Mouse (Mus musculus) forebrain, embryonic 11.5 days (tissue): ENCODE results near the gene Nav2. TPM values are rescaled to one million over a fixed set of nuclear protein-coding genes. Genes with fewer than 3 reads are reported as not detected.

Source experiments
- ATAC-seq: fragments of 200-750 bp; cut with Nextera tagmentation; replicated peaks from 2 replicates; pipeline ENCODE4 v1.8.0; 2017; ENCODE audit warnings: moderate TSS enrichment; ENCODE audit not compliant: low FRiP score
- DNase-seq: peaks from one replicate; pipeline ENCODE4 v3.0.0-alpha.2; 2017; ENCODE audit warnings: low spot score
- H3K27ac ChIP-seq: fragments of 300-500 bp; sonication (generic); 2 replicates; pipeline ENCODE4 v1.5.1; 2014; ENCODE audit warnings: low read depth, low read length
- H3K27me3 ChIP-seq: fragments of 300-500 bp; sonication (generic); 2 replicates; pipeline ENCODE4 v1.6.1; 2014; ENCODE audit warnings: mild to moderate bottlenecking, low read length, mixed read lengths; ENCODE audit not compliant: control insufficient read depth, insufficient read depth
- H3K36me3 ChIP-seq: fragments of 300-500 bp; sonication (generic); 2 replicates; pipeline ENCODE4 v1.6.1; 2014; ENCODE audit warnings: mild to moderate bottlenecking, low read length, moderate library complexity, mixed read lengths; ENCODE audit not compliant: control insufficient read depth, insufficient read depth
- H3K4me1 ChIP-seq: fragments of 300-500 bp; sonication (generic); replicated peaks from 2 replicates; pipeline ENCODE4 v1.6.1; 2014; ENCODE audit warnings: low read length, mixed read lengths; ENCODE audit not compliant: control insufficient read depth, insufficient read depth
- H3K4me2 ChIP-seq: fragments of 300-500 bp; sonication (generic); 2 replicates; pipeline ENCODE4 v1.6.1; 2014; ENCODE audit warnings: low read depth, mild to moderate bottlenecking, low read length, moderate library complexity, mixed read lengths; ENCODE audit not compliant: severe bottlenecking
- H3K4me3 ChIP-seq: fragments of 300-500 bp; sonication (generic); 2 replicates; pipeline ENCODE4 v1.5.1; 2014; ENCODE audit warnings: low read depth, low read length
- H3K9ac ChIP-seq: fragments of 300-500 bp; sonication (generic); 2 replicates; pipeline ENCODE4 v1.6.1; 2014; ENCODE audit warnings: low read length
- H3K9me3 ChIP-seq: fragments of 300-500 bp; sonication (generic); 2 replicates; pipeline ENCODE4 v1.6.1; 2016; ENCODE audit warnings: low read length, mixed read lengths; ENCODE audit not compliant: control insufficient read depth
- WGBS: fragments of 180-500 bp; shearing (Covaris S2); extraction: QIAGEN DNeasy Blood & Tissue Kit; methylation state at CpG from one replicate; pipeline ENCODE4 v1.1.7; 2014; 5-methylcytosine and 5-hydroxymethylcytosine counted together
- polyA plus RNA-seq: library from polyadenylated mRNA; unstranded; fragments of >200 nt; fragmentation: Nextera tagmentation; extraction: Ambion mirVana; gene quantifications from 2 replicates; pipeline ENCODE4 v1.2.1, GENCODE M21; 2014

Gene Nav2
- polyA plus RNA-seq, 1 experiment from 2014 or later, result 7.2 TPM

DNA sequence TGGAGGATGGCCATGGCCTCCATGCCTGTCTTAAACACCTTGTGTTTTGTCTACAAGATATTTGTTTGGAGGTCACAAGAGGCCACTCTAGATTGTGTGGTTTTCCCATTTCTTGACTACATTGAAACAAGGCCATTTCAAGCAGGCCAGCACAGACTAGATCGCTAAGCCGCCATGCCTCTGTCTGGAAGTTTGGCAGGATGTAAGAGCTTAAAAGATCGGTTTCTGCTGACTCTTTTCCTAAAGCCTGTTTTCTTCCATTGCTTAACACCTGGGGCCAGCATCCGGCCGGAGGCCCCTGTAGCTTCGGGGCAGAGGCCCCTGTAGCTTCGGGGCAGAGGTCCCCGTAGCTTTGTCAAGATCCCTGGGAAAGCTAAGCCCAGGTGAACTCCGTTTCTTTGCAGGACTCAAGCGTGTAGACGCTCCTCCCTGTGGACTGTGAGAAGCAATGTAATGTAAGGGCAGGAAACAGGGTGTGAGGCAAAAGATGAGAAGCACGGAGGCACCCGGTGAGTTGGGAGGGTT lies 434.1 kb downstream of the Nav2 start:
- DNase-seq (no peak), ATAC-seq (no peak)
- no peaks in the 10 kb centered on the region for H3K36me3 ChIP-seq
- H3K9me3 ChIP-seq, result no peaks in the 10 kb centered on the region
- peaks cover 12% of the 10 kb centered on the region; the same call in 1 of the 2 replicates for H3K4me1 ChIP-seq
- no peak overlapping the region for H3K4me2 ChIP-seq
- H3K27me3 ChIP-seq, result no peaks in the 10 kb centered on the region
- no peak overlapping the region for H3K27ac ChIP-seq
- H3K9ac ChIP-seq, result no peak overlapping the region
- no peak overlapping the region for H3K4me3 ChIP-seq
- 59% methylated on average over 13 of the region's 13 CpGs for WGBS

DNA sequence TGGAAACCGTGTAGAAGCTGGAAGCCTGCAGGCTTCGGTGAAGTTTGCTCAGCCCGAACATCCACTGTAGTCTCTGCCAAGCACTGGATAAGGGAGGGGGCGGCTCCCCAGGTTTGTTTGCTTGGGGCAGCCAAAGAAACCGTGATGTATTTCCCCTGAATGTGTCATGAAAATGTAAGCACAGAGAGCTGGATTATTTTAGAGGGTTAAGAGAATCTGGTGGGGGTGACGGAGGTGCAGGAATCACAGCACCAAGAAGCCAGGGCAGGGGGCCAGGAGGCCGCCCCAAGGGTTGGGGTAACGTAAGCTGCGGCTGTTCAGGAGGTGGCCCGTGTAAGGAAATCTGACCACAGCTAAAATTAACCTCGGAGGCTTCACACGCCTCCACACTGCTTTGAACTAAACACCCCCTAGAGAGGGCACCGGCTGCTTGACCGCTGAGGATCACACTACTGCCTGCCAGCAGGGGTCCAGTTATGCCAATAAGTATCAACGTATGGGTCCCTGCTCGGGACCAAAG lies 434.6 kb downstream of the Nav2 start:
- WGBS, result 27% methylated on average over 16 of the region's 16 CpGs
- H3K27me3 ChIP-seq, result no peaks in the 10 kb centered on the region
- DNase-seq, result no peak
- H3K27ac ChIP-seq, result no peak overlapping the region
- no peak overlapping the region for H3K9ac ChIP-seq
- H3K9me3 ChIP-seq, result no peaks in the 10 kb centered on the region
- peaks cover 8% of the 10 kb centered on the region; the same call in 1 of the 2 replicates for H3K4me1 ChIP-seq
- H3K4me3 ChIP-seq, result no peak overlapping the region
- no peaks in the 10 kb centered on the region for H3K36me3 ChIP-seq
- no peak overlapping the region; the same call in 1 of the 2 replicates for H3K4me2 ChIP-seq
- no peak for ATAC-seq

DNA sequence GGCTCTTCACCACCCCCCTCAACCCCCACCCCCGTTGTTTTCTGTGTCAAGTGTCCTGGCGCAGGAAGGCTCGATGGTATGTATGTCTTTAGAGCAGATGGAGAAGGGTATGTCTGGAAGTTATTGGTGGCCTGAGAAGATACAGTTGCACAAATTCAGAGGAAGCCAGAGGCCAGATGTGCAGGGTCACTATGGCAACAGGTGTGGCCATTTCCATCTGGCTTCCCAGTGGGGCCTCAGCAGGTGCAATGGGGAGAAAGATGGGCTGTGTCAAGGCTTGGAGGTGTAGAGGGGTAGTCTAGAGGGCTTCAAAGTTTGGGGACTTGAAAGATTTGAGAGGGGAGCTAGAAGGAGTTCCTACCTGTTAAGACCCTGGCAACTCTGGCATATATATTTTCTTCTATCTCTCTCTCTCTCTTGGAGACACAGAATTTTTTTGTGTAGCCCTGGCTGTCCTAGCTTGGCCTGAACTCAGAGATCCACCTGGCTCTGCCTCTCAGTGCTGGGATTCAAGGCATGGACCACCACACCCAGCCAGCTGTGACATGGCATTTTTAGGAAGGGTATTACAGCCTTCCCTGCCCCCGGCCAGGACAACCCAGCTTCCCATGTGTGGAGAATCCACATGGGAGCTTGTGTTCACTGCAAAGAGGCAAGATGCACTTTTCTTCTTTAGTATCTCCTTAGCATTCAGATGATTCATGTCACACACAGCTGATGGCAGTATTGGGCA lies 435.4 kb downstream of the Nav2 start:
- H3K27me3 ChIP-seq, result no peaks in the 10 kb centered on the region
- no peak overlapping the region for H3K4me3 ChIP-seq
- no peak for ATAC-seq
- no peak overlapping the region for H3K4me2 ChIP-seq
- H3K36me3 ChIP-seq, result no peaks in the 10 kb centered on the region
- DNase-seq, result no peak
- no peak overlapping the region for H3K27ac ChIP-seq
- H3K9me3 ChIP-seq, result no peaks in the 10 kb centered on the region
- peaks cover 7% of the 10 kb centered on the region; the same call in 1 of the 2 replicates for H3K4me1 ChIP-seq
- WGBS, result 57% methylated on average over 4 of the region's 4 CpGs
- H3K9ac ChIP-seq, result no peak overlapping the region

DNA sequence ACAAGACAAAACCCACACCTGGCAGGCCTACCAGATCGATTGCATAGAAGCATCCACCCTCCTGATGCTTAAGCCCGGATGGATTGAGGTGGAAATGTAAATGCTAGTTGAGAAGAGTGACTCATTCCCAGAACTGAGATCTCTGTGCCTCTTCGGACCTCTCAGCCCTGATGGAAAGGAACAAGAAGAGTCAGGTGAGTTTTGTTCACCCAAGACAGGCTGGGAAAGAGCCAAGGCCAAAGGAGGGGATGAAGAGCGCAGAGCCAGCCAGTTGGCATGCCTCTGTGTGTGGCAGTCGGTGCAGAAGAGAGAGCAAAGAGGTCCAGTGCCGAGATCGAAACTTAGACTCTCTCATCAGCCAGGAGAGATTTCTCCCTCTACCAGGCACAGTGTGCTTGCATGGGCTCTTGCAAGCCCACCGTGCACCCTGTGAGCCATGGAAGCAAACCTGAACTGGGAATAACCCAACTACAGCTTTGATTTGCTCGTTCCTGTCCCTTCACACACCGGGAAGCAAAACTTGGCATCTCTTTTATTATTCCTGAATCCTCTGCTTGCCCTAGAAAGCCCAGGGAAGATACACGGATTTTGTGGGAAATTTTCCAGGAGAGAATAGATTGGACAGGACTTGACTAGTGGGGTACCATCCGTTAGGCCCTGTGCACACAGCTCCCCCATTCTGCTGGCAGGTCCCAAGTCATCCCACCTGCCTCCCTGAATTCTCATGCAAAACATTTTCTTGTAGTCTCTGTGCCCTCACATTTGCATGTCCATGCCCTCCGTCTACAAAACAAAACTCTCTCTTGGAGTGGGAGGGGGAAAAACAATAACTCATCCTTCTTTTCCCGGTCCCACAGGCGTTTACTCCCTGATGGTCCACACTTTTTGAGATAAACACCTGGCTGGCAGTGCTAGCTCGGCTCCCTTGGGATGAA lies 439.1 kb downstream of the Nav2 start:
- no peak overlapping the region for H3K27ac ChIP-seq
- no peaks in the 10 kb centered on the region for H3K27me3 ChIP-seq
- H3K4me3 ChIP-seq, result no peak overlapping the region
- H3K36me3 ChIP-seq, result no peaks in the 10 kb centered on the region
- 35% methylated on average over 16 of the region's 16 CpGs for WGBS
- H3K9me3 ChIP-seq, result no peaks in the 10 kb centered on the region
- H3K9ac ChIP-seq, result no peak overlapping the region
- H3K4me2 ChIP-seq, result no peak overlapping the region
- peaks cover 6% of the 10 kb centered on the region; the same call in 1 of the 2 replicates for H3K4me1 ChIP-seq
- no peak for DNase-seq
- ATAC-seq, result no peak

DNA sequence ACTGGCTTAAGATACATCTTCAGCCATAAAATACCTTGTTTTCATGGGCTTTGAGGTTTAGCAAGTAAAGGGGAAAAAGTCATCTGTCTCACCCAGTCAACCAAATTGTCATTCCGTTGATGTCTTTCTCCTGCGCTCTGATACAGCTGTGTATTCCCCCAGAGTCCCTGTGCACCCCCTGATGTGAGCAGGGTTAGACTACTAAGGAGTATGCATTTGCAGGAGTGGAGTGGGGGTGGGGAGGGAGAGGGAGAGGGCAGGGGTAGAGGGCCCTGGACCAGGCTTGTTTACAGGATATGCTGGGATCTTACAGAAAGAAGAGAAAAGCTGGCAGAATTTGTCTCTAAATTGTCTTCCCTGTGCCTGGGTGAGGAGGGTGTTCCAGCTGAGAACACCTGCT lies 440.1 kb downstream of the Nav2 start:
- Histone ChIP-seq H3K4me2 (no peak overlapping the region), H3K36me3 (no peaks in the 10 kb centered on the region), H3K9me3 (no peaks in the 10 kb centered on the region), H3K9ac (no peak overlapping the region), H3K4me1 (peaks cover 3% of the 10 kb centered on the region; the same call in 1 of the 2 replicates), H3K27me3 (no peaks in the 10 kb centered on the region), H3K27ac (no peak overlapping the region), H3K4me3 (no peak overlapping the region)
- DNase-seq (no peak), ATAC-seq (no peak)
- 16% methylated on average over 2 of the region's 2 CpGs for WGBS

DNA sequence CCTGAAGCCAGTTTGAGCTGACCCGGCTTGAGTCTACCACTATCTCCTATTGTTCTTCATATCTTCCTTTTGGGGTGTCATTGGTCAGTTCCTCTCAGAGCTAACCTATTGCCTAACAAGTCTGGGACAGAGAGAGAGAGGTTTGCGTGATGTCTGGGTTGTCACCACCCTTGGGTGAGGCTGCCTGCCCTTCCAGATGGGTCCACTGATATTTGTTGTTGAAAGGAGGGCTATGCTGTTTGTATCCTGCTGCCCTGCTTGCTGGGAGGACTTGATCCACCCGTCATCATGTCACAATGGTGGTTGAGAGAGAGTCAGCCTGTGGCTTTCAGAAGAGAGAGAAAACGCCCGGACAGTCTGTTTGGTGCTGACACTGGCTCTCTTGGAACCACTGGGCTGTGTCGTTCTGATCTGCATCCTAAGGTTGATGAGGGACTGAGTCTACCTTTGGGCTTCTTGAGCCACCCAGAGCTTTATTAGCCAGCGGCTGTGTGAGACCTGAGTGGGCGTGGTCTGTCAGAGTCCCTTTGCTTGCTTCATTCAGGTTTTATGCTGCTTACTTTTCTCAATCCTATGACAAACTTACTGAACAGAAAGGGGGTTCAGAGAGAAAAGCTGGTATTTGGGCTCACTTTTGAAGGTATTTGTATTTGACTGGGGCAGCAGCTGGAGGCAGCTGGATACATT lies 441.9 kb downstream of the Nav2 start:
- Histone ChIP-seq H3K4me3 (no peak overlapping the region), H3K27ac (no peak overlapping the region), H3K9me3 (no peaks in the 10 kb centered on the region), H3K36me3 (no peaks in the 10 kb centered on the region), H3K27me3 (no peaks in the 10 kb centered on the region), H3K4me1 (peaks cover 3% of the 10 kb centered on the region; the same call in 1 of the 2 replicates), H3K4me2 (no peak overlapping the region), H3K9ac (no peak overlapping the region)
- DNase-seq (no peak), ATAC-seq (no peak)
- 82% methylated on average over 8 of the region's 8 CpGs for WGBS

DNA sequence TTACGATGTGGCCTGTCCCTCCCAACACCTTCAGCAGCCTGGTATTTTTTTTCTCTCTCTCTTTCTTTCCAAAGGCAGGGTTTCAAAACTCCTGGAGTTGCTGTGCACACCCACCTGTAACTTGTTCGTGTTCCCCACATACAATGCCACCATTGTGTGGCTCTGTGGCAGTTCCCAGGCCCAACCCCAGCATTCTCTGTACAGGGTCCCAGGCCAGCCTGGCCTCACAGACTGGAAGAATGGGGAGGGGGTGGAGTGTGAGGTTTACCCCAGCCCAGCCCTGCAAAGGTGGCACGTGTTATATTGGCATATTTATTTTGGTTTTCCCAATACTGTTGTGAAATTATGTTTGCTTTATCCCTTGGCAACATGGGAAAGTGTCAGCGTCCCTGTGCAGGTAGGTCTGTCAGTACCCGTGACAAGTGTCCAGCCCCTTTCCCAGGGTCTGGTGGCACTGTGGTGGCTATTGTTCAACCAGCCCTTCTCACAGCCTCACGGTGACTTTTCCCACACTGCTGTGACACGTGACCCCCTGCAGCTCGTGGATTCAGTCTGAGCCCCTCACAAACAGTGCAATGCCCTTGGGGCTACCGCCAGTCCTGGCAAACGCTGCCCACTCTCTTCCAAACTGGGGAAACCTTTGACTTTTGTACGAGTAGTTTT lies 443.2 kb downstream of the Nav2 start:
- H3K27ac ChIP-seq, result no peak overlapping the region
- ATAC-seq (0 out of 2 replicates have a peak, but pooled peaks have one; percentile 43), DNase-seq (no peak)
- no peaks in the 10 kb centered on the region for H3K27me3 ChIP-seq
- 38% methylated on average over 11 of the region's 11 CpGs for WGBS
- no peak overlapping the region for H3K9ac ChIP-seq
- no peak overlapping the region for H3K4me2 ChIP-seq
- H3K4me3 ChIP-seq, result no peak overlapping the region
- H3K9me3 ChIP-seq, result no peaks in the 10 kb centered on the region
- H3K4me1 ChIP-seq, result peaks cover 3% of the 10 kb centered on the region; the same call in 1 of the 2 replicates
- H3K36me3 ChIP-seq, result no peaks in the 10 kb centered on the region
